Mouse (Mus musculus): Measurements from ENCODE around the gene Supt5.

- TF ChIP-seq CTCF (IDR thresholded peaks at IDR 0.05; ENCODE audit: low read depth) (no peak), EP300 (IDR thresholded peaks at IDR 0.05; ENCODE audit: low read depth) (no peak)
These were observed 57.9 kb downstream of the Supt5 start for GRCm38 (mm10) chr7:28280630-28281029.
